Mouse (Mus musculus): ENCODE data around the gene Lbp.

The Lbp gene

DNA sequence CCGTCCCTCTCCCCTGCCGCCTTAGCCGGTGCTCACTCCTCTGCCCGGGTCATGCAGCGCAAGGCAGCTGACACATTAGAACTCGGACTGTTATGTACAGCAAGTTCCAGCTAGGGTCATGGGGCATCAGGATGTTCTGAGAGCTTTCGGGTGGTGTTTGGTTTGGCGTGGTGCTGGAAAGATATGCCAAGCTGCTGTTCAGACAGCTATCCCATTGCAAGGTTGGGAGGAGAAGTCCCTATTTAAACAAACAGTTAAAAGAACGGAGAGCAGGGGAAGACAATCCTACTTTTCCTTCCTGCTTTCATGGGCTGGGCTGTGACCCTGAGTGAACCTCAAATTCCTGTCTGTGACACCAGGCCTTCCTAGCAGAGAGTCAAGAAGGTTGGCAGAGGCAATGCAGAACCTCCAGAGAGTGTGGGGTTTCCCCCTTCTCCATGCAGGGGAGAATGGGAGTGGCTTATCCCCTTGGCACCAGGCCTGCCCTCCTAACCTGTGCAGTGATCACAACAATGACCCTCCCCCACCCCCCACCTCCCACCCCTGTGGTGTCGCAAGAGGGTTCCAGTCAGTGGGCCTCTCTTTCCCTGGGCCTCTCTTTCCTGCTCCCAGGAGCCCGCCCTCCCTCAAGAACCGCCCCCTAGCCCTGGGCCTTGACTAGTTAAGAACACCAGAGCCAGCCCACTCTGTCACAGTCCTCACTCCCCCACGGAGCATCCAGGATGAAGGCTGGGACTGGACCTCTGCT is at the start of gene Lbp:
Gene Lbp, plus strand, starts transcription at position 546 of the 748 bp plus-strand sequence.
- in situ Hi-C loops (cut with MboI): no loop called here

DNA sequence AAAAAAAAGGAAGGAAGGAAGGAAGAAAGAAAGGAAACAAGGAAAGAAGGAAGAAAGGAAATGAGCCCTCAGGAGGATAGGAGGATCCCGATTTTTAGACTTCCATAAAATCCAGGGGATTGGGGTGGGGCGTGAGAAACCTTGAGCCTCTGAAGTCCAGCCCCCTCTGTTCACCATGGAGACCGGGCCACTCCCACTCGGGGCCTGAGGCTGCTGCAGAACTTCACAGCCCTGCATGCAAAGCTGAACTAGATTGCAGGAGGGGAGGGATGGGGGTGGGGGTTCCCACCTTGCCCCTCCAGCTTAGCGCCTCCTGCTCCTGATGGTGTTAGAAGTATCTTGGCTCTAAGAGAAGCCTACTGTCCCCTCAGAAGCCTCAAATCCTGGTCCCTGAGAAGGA is 49.4 kb upstream of the Lbp start:
- in situ Hi-C loops (cut with MboI): no loop called here

DNA sequence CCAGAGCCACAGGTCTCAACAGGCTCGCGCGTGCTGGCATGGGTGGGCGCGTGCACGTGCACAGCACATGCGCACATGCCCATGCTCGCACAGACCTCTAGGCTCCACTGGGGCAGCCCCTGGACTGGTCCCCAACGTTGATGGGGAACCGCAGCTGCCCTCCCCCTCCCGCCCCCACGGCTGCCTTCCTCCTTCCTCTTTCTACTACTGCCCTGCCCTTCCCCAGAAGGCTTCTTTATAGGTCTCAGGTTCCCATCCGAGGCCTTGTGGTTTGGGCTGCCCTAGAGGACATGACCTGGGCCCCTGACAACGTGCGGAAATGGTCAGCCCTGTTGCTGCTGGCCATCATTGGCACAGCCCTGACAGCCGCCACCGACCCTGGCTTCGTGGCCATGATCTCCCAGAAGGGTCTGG is 48.3 kb upstream of the Lbp start, which contains the start of gene Bpi:
Gene Bpi, plus strand, starts transcription at position 90 of the 414 bp plus-strand sequence.
- in situ Hi-C loops (cut with MboI): no loop called here

DNA sequence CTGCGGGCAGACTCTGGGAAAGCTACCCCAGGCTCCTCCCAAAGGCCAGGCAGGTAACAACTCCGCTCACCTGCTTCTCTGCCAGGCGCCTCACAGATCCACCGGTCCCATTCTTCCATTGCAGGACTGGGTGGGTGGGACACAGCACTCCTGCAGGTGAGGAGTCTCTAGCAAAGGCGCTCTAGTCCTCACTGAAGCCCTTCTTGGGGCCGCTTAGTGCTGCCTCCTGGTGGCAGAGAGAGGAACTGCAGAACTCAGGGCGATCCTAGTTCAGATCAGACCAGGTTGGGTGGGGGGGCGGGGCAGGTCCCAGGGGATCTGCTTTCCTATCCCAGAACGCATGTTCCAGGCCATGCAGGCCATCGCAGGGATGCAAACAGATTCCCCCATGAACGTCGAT is 47.5 kb upstream of the Lbp start:
- in situ Hi-C loops (cut with MboI): no loop called here

DNA sequence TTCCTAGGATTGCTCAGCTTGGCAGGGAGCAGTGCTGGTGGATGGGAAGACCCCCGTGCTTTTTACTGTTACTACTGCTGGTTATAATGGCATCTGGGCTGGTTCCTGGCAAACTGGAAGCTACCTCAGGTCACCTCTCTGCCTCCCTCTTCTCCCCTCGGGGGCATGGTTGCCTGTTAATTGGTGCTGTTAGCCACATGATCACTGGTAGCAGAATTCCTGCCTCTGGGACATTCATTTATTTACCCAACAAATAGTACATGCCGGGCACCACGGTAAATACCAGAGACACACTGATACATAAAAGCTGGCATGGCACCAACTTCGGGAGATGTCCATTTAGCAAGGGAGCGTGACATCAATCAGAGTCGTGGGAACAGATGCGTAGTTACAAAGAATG is 46.8 kb upstream of the Lbp start:
- in situ Hi-C loops (cut with MboI): no loop called here

DNA sequence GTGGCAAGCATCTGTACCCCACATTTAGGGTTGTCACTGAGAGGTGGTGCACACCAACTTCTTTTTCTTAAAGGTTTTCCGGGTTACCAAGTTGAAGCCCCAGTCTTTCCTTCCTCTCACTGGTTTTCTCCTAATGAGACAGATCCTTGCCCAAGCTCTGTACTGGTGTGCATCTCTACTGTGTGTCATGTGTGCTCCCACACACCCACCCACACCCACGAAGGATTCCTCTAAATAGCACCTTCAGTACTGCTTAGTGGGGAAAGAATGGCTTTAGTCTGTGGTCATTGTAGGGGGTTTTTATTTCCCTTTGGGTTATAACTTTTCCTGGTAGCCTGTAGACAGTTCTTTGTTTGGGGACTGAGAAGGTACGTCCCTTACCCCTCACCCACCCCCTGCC is 41.4 kb upstream of the Lbp start:
- in situ Hi-C loops (cut with MboI): no loop called here

DNA sequence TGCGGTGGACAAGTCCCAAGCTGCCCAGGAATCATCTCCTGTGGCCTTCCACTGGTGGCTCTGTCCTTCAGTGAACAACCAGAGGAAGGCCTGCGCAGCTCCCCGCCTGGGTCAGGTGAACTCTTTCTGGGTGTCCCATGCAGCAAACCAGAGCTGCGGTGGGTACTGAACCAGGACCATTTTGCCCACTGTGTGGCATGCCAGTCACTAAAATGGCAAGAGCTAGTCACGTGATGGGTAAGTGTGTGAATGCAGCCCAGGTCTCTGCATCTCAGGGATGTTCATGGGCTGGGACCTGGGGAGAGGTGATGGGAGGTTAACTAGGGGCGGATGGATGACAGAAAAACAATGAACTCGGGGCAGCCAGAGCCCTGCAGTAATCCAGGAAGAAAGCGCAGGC is 36.3 kb upstream of the Lbp start:
- in situ Hi-C loops (cut with MboI): no loop called here

DNA sequence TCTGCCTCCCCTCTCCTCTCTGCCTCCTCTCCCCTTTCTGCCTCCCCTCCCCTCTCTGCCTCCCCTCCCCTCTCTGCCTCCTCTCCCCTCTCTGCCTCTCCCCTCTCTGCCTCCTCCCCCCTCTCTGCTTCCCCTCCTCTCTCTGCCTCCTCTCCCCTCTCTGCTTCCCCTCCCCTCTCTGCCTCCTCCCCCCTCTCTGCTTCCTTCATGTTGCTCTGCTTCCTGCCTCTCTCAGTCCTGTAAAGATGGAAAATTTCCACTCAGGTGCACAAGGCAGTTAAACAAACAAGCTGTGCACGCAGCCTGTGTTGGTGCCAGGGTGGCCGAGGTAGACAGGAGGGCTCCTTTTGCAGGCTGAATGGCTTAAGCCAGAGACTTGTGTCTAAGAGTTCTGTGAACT is 32.6 kb upstream of the Lbp start:
- in situ Hi-C loops (cut with MboI): no loop called here

DNA sequence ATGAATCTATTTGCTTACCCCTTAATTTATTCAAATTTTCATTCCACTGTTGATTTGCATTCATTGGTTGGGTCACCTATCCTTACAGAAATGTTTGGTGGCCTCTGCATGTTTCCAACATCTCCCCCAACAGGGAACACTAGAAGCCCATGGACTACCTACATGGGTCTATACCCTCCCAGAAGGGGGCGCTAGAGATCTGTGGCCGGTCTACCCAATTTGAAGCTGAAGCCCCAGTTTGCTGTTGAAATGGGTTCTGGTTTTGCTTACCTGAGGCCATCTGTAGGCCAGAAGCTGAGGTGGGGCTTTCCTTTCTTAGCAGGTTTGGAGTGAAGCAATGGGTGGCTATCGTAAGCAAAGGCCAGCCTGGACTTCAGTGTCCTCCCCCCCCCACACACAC is 30.9 kb upstream of the Lbp start:
- in situ Hi-C loops (cut with MboI): no loop called here

DNA sequence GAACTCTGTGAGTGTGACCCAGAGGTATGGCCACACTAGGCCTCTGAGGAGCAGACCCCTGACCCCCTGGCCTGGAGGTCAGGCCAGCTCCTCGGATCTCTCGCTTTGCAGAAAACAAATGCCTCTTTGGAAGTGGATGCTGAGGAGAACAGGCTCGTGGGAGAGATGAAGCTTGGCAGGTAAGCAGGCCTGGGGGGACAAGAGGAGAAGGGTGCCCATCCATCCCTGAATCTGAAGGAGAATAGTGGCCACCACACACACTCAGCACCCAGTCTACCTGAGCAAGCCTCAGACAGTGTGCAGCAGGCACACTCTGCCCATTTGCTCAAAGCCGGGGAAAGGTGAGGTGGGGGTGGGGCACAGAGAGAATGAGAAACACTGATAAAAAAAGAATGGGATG is 30.5 kb upstream of the Lbp start:
- in situ Hi-C loops (cut with MboI): no loop called here

DNA sequence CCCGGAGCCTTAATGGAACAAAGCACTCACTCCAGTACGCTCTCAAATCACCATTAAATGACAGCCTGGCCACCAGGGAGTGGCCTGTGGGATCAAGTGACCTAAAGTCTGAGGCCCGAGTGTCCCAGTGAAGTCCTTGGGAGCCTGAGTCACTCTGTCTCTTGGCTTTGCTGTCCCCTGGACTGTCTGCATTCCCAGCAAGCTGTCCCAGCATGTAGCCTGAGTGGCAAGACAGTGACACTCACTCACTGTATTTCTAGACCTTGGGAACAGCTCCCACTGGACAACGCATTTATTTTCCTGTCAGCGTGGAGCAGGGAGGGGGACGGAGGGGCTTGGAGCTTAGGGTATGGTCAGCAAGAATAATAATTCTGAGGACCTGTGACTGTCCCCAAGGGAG is 29.8 kb upstream of the Lbp start:
- in situ Hi-C loops (cut with MboI): no loop called here

DNA sequence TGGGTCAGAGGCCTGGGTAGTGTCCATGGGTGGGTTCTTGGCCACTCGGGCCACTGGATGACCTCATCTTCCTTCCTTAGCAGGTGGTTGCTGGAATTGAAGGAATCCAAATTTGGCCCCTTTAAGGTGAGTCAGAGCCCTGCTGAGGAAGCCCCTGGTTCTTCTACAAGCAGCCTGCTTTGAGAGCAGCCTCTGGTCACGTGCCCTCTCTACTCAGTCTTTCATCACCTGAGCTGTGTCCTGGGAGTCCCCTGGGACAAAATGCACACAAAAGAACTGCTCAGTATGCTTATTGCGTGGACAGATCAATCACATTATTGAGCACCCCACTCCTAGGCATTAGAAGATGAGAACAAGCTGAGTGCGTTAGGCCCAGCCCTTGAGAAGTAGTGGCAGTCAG is 29.4 kb upstream of the Lbp start:
- in situ Hi-C loops (cut with MboI): no loop called here

DNA sequence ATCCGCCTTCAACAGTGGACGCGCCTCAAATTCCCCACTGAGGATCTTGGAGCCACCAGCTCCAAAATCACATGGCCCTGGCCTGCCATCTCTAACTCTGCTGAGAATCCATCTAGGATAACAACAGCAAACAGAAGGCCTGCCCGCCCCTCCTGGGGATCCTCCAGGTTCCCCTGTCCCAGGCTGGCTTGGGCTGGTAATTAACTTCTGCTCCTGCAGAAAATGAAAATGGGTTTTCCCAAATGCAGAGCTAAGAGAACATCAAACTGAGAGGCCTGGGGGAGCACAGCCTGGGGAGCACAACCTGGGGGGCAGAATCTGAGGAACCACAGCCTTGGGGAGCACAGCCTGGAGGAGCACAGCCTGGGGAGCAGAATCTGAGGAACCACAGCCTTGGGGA is 26.6 kb upstream of the Lbp start:
- in situ Hi-C loops (cut with MboI): no loop called here

DNA sequence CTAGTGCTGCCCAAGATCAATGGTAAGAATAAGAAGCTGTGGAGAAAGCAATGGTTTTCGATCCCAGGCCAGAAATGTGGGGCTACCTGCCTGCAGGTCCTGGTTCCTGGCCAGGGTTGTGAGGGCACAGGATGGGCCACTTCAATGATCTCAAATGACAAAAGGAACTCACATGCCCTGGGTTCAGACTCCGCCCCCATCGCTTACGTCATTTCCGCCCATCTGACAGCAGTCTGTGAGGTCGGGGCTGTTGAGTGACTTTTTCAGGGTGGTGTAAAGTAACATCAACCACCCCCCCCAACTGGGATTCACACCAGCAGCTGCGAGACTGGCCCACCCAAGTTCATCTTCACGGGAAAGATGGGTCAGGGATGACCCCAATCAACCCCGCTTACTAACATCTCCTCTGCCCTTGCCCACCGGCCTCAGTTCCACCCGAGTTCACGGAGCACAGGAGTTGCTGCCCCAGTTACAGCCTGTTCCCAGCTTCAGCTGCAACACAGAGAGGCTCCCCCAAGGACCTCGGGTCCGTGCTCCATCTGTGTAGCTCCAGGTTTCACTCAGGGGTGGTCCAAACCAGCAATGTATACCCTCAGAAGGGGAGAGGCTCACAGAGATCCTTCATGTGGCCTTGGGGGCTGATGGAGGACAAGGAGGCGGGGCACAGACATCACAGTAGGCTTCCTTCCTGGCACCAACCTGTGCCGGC is 24.6 kb upstream of the Lbp start:
- in situ Hi-C loops (cut with MboI): no loop called here

DNA sequence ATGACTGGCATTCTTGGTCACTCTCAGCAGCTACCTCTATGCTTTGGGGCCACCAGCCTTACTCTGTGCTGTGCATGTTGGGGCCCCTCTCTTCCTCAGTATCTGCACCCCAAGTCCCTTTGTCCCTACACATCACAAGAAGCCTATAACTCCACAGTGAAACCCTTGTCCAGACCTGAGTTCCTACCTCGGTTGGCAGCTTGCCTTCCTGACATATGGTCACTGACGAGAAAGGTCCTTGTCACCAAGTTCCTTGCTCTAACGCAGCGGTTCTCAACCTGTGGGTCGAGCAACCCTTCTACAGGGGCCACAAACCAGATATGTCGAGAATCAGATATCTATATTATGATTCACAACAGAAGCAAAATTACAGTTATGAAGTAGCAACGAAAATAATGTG is 23.2 kb upstream of the Lbp start:
- in situ Hi-C loops (cut with MboI): no loop called here

DNA sequence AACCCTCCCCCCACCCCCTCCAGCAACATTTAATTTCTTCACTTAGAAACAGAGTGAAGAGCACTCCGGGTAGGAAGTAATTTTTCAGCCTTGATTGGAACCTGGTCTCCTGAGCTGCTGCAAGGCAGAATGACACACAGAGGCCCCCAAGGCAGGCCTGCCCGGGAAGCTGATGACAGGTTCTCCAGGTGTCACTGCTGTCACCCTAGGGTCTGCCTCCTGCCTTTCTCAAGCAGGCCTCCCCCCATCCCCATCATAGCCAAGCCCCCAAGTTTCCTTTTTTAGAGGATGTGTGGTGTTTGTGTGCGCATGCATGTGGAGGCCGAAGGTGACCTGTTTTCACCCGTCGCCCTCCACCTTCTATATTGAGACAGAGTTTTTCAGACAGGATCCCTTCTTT is 22.5 kb upstream of the Lbp start:
- in situ Hi-C loops (cut with MboI): no loop called here

DNA sequence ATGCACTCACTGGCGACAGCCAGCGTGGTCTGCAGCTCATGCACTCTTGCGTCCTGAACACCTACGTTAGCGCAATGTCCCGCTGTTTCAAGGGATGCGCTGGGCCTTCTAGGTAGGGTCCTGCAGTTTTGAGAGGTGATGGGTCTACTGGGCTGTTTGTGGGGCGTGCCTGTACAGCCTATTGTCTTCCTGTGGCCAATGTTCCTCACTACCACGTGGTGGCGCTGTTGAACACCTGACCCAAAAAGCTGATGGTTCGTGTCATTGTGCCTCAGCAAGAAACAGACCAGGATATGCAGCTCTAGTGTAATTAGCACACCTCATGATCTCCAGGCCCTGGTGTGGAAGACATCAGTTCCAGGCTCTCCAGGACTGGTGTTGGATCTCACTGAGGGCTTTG is 21.7 kb upstream of the Lbp start:
- in situ Hi-C loops (cut with MboI): no loop called here

DNA sequence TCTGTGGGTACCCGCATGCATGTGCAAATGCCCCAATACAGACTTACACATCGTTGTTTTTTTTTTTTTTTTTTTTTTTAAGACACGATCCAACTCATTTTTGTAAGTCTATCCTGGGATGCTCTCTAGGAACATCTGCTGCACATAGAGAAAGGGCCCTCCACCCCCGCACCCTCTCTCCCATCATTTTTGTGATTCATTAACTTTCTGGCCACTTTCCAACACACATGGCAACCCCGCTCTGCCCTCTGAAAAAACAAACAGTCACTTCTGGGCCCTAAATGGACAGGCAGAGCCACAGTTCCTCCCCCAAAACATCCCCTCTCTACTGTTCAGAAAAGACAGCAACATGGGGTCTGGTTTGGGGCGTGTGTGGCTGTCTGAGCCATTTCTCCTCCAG is 20.6 kb upstream of the Lbp start:
- in situ Hi-C loops (cut with MboI): no loop called here

DNA sequence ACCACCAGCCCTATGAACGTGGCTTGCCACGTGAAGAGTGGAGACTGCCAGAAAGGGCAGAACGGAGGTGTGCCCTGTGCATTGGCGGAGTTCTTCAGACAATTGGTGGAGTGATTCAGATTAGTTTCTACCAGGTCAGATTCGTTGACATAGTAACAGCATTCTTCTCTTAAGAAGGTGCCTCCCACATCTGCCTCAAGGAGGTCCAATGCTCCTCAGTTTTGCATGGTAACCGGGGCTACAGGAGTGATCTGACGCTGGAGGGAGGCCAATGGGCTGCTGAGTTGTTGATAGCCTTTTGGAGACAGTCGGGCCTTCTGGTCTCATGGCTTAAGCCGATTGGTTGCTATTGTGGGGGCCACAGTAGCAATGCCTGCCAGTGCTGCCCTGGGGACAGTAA is 10.6 kb upstream of the Lbp start:
- in situ Hi-C loops (cut with MboI): no loop called here

DNA sequence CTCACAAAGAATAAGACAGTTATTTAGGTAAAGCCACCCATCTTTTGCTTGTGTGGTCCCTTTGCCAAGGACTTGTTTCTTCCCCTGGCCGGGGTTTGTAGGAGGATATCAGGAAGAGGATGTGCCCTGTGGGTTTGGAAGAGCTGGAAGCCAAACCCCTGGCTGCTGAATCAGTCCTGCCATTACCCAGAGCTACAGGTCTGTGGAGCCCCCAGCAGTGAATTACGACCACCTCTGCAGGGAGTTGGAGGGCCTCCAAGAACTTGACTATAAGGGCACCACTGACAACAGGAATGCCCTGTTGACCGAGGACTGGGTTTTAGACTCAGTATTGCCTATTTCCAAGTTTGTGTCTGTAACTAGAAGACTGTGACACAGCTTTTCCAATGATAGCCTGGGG is 7.1 kb upstream of the Lbp start:
- in situ Hi-C loops (cut with MboI): no loop called here

DNA sequence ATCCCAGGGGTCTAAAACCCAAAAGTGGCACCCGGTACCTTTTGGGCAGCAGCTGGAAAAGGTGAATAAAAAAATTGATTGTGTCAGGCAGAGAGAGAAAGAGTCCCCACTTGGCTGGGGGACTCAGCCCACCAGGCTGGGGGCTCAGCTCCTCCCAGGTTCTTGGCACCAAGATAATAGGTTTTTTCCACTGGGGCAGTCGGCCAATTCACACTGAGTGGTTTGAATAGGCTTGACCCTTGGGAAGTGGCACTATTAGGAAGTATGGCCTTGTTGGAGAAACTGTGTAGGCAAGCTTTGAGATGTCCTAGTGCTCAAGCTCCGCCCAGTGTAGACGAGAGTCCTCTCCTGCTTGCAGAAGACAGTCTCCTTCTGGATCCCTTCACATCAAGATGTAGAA is 6.6 kb upstream of the Lbp start:
- in situ Hi-C loops (cut with MboI): no loop called here

DNA sequence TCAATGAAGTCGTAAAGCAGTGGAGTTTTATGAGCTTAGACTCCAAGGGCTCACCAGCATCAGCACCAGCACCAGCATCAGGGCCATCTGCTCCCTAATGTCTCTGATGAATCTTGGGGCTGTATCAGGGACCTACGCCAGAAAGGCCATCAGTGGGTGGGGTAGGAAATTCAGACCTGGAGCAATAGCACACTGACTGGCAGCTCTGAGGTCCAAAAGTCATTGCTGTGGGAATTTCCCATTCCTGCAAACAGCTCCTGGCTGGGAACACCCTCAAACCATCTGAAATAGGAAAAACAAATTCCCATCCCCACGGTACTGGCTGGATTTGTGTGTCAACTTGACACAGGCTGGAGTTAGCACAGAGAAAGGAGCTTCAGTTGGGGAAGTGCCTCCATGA is 3.5 kb upstream of the Lbp start:
- in situ Hi-C loops (cut with MboI): no loop called here

DNA sequence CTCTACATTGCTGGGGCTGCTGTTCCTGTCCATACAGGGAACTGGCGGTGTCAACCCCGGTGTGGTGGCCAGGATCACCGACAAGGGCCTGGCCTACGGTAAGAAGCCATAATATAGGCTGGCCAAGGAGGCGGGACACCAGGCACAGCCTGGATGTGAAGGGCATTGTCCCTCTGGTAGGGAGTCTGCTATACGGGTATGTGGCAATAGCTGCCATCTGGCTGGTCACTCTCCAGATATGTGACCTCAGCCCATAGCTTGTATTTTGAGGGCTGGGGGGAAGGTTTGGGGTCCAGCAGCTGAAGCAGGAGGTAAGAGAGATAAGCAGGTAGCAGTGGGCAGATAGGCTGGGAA is 380 bp downstream of the Lbp start:
- in situ Hi-C loops (cut with MboI): no loop called here

DNA sequence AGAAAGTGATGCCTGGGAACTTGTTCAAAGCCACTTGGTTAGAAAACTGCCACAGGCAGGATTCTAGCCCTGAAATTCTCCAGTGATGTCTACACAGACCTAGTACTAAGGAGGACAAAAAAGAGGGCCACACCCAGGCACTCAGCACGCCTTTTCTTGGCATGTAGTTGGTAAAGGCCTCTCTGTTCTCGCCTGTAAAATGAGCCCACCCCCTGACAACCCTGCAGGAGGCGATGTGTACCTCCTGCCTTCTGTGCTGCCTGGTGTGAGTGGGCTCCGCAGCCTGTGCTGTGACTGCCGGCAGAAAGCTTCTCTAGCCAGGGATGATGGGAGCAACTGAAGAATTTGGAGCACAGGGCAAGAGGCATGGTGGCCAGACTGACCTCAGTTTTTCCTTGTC is 2.0 kb downstream of the Lbp start:
- in situ Hi-C loops (cut with MboI): no loop called here
